Mouse (Mus musculus) G1E (cell line): Measurements from ENCODE around the gene Tmem150a.

Source experiments
- CTCF ChIP-seq: IDR thresholded peaks from 2 replicates; pipeline ENCODE4 v1.5.1; 2012; ENCODE audit warnings: low read depth, low read length, inconsistent platforms, mixed read lengths
- GATA1 ChIP-seq: IDR thresholded peaks from 2 replicates; pipeline ENCODE4 v1.6.1; 2012; ENCODE audit warnings: borderline replicate concordance, low read length, inconsistent platforms, mixed read lengths

DNA sequence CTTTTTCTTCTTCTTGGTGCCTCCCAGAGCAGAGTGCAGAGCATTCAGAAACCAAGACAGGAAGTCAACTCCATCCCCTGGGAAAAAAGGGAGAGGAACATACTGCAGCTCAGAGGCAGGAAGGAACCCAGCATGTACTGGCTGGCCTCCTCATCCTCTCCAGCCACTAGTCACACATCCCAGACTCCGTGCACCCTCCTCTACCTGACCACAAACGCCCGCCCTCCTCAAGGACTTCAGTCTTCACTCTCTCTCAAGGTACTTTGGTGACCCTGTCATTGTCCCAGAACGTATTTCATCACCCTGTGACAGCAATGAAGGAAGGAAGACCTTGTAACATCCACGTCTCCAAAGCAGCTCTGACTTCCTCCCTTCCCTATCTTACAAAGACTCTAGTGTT, 22.1 kb upstream of the Tmem150a start:
- TF ChIP-seq CTCF (no peak), GATA1 (no peak)
